Mouse (Mus musculus) bone marrow macrophage, adult 2 months (primary cell): ENCODE measurements at regions not wholly inside any gene's neighbourhood (a gene's known extent, or its start where the extent isn't known, plus 50 kb on each side); places are given as distances from the start of the nearest gene placed in this dataset.

Source experiments
- CTCF ChIP-seq: IDR thresholded peaks from 2 replicates; pipeline ENCODE4 v1.5.1; 2012; ENCODE audit warnings: low read depth, mild to moderate bottlenecking, low read length, moderate library complexity
- POLR2A ChIP-seq: IDR thresholded peaks from 2 replicates; pipeline ENCODE4 v1.6.1; 2012; ENCODE audit warnings: mild to moderate bottlenecking, low read depth, low read length, borderline replicate concordance

DNA sequence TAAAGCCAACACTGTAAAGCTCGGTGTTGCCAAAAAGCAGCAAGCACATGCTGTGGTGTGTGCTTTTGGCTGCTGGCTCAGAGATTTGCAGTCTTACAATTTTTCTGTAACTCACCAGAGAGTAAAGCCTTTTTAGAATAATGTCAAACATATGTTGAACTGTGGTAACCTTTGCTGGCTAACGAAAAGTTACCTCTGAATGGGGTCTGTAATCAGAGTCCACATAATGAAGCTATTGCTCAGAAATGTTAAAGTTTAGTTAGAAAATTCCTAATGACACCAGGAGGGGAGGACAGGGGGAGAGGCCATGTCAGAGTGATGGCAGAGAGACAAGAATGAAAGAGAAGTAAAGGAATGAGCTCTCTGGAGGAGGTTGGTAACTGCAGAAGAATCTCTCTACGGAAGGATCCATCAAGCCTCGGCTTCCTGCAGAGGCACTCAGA lies 103.1 kb upstream of the Marcks start:
- TF ChIP-seq POLR2A (no peak), CTCF (no peak)
